Mouse (Mus musculus) stomach, postnatal 0 days (tissue): Measurements from ENCODE around the gene Zfp383.
"Not testable (repeated sequence)": the region's sequence is repeated elsewhere in the genome, so short reads cannot be mapped to it uniquely, and the experiment has no call there.

ENCODE experiments used
- CTCF ChIP-seq: IDR thresholded peaks from 2 replicates; pipeline ENCODE4 v1.5.1; 2016; ENCODE audit warnings: antibody characterized with exemption, low read depth, mild to moderate bottlenecking, moderate library complexity
- EP300 ChIP-seq: optimal IDR thresholded peaks from 2 replicates; pipeline ENCODE3; 2016; ENCODE audit warnings: antibody characterized with exemption

DNA sequence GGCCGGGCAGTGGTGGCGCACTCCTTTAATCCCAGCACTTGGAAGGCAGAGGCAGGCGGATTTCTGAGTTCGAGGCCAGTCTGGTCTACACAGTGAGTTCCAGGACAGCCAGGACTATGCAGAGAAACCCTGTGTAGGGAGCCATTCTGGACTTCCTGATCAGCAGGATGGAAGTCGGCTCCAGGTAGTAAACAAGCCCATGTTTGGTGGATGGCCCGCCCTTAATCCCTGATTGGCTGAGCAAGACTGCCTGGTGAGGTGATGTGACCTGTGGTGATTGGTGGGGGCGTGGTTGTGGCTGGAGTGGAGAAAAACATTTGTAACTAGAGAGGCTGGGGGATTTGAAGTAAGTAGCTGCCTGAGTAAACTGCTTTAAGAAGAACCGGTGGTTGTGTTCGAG, 30.5 kb upstream of the Zfp383 start:
- TF ChIP-seq CTCF, EP300: not testable (repeated sequence)
